Mouse (Mus musculus): Measurements from ENCODE around the gene Bbs9. TPM values are rescaled to one million over a fixed set of nuclear protein-coding genes. Genes with fewer than 3 reads are reported as not detected.

The Bbs9 gene
- polyA plus RNA-seq, 1 experiment from 2014 or later, result 17.4 TPM

GRCm38 (mm10) chr9:22541130-22541529, 65.6 kb downstream of the Bbs9 start:
- H3K9me3 ChIP-seq (replicated peaks), result no peaks in the 10 kb centered on the region
- H3K4me2 ChIP-seq, result no peak overlapping the region
- no peak overlapping the region for H3K9ac ChIP-seq (replicated peaks)
- H3K36me3 ChIP-seq, result no peaks in the 10 kb centered on the region
- no peak for ATAC-seq (ENCODE audit: low FRiP score)
- H3K27ac ChIP-seq (replicated peaks), result no peak overlapping the region
- no peak overlapping the region for H3K4me3 ChIP-seq (replicated peaks)
- 67% methylated on average over 10 of the region's 10 CpGs for WGBS
- H3K4me1 ChIP-seq, result 0 out of 2 replicates have a peak, but pooled peaks cover 3% of the 10 kb centered on the region
- H3K27me3 ChIP-seq (replicated peaks), result no peaks in the 10 kb centered on the region

GRCm38 (mm10) chr9:22543467-22543866, 68.0 kb downstream of the Bbs9 start:
- no peak overlapping the region for H3K9ac ChIP-seq (replicated peaks)
- no peaks in the 10 kb centered on the region for H3K27me3 ChIP-seq (replicated peaks)
- H3K9me3 ChIP-seq (replicated peaks), result no peaks in the 10 kb centered on the region
- H3K36me3 ChIP-seq, result no peaks in the 10 kb centered on the region
- H3K27ac ChIP-seq (replicated peaks), result no peak overlapping the region
- H3K4me3 ChIP-seq (replicated peaks), result no peak overlapping the region
- no peak for ATAC-seq (ENCODE audit: low FRiP score)
- 0 out of 2 replicates have a peak, but pooled peaks cover 3% of the 10 kb centered on the region for H3K4me1 ChIP-seq
- H3K4me2 ChIP-seq, result no peak overlapping the region
- WGBS, result 58% methylated on average over 5 of the region's 5 CpGs

GRCm38 (mm10) chr9:22544349-22545341, 69.1 kb downstream of the Bbs9 start:
- Histone ChIP-seq H3K4me1 (no peaks in the 10 kb centered on the region), H3K9me3 (replicated peaks) (no peaks in the 10 kb centered on the region), H3K9ac (replicated peaks) (no peak overlapping the region), H3K27ac (replicated peaks) (no peak overlapping the region), H3K4me3 (replicated peaks) (no peak overlapping the region), H3K36me3 (no peaks in the 10 kb centered on the region), H3K4me2 (no peak overlapping the region), H3K27me3 (replicated peaks) (no peaks in the 10 kb centered on the region)
- ATAC-seq (ENCODE audit: low FRiP score), result no peak
- WGBS, result 42% methylated on average over 9 of the region's 9 CpGs

- H3K36me3 ChIP-seq, result no peaks in the 10 kb centered on the region
- no peaks in the 10 kb centered on the region for H3K9me3 ChIP-seq (replicated peaks)
- H3K4me1 ChIP-seq, result no peaks in the 10 kb centered on the region
- WGBS, result 71% methylated on average over 1 of the region's 1 CpGs
- no peak overlapping the region for H3K27ac ChIP-seq (replicated peaks)
- no peak overlapping the region for H3K9ac ChIP-seq (replicated peaks)
- no peak overlapping the region for H3K4me3 ChIP-seq (replicated peaks)
- H3K27me3 ChIP-seq (replicated peaks), result no peaks in the 10 kb centered on the region
- no peak for ATAC-seq (ENCODE audit: low FRiP score)
- H3K4me2 ChIP-seq, result no peak overlapping the region
Measured at GRCm38 (mm10) chr9:22551273-22551672, 75.8 kb downstream of the Bbs9 start.

- no peaks in the 10 kb centered on the region for H3K36me3 ChIP-seq
- no peaks in the 10 kb centered on the region for H3K4me1 ChIP-seq
- no peak overlapping the region for H3K4me2 ChIP-seq
- H3K27me3 ChIP-seq (replicated peaks), result no peaks in the 10 kb centered on the region
- no peaks in the 10 kb centered on the region for H3K9me3 ChIP-seq (replicated peaks)
- WGBS, result 84% methylated on average over 5 of the region's 5 CpGs
- H3K4me3 ChIP-seq (replicated peaks), result no peak overlapping the region
- no peak for ATAC-seq (ENCODE audit: low FRiP score)
- H3K9ac ChIP-seq (replicated peaks), result no peak overlapping the region
- H3K27ac ChIP-seq (replicated peaks), result no peak overlapping the region
Measured at GRCm38 (mm10) chr9:22556076-22556475, 80.6 kb downstream of the Bbs9 start.

GRCm38 (mm10) chr9:22557467-22557866, 82.0 kb downstream of the Bbs9 start:
- WGBS, result 32% methylated on average over 13 of the region's 13 CpGs
- Histone ChIP-seq H3K27ac (replicated peaks) (no peak overlapping the region), H3K4me2 (no peak overlapping the region), H3K27me3 (replicated peaks) (no peaks in the 10 kb centered on the region), H3K36me3 (no peaks in the 10 kb centered on the region), H3K9me3 (replicated peaks) (no peaks in the 10 kb centered on the region), H3K4me1 (no peaks in the 10 kb centered on the region), H3K9ac (replicated peaks) (no peak overlapping the region), H3K4me3 (replicated peaks) (no peak overlapping the region)
- ATAC-seq (ENCODE audit: low FRiP score), result peak; percentile 31; the same call in 1 of the 2 replicates

GRCm38 (mm10) chr9:22563612-22564347, 88.3 kb downstream of the Bbs9 start:
- H3K9me3 ChIP-seq (replicated peaks), result no peaks in the 10 kb centered on the region
- no peaks in the 10 kb centered on the region for H3K4me1 ChIP-seq
- no peak for ATAC-seq (ENCODE audit: low FRiP score)
- 85% methylated on average over 11 of the region's 11 CpGs for WGBS
- H3K4me2 ChIP-seq, result no peak overlapping the region
- no peak overlapping the region for H3K4me3 ChIP-seq (replicated peaks)
- no peak overlapping the region for H3K9ac ChIP-seq (replicated peaks)
- H3K27me3 ChIP-seq (replicated peaks), result no peaks in the 10 kb centered on the region
- H3K36me3 ChIP-seq, result no peaks in the 10 kb centered on the region
- no peak overlapping the region for H3K27ac ChIP-seq (replicated peaks)

GRCm38 (mm10) chr9:22567726-22568125, 92.2 kb downstream of the Bbs9 start:
- no peaks in the 10 kb centered on the region for H3K36me3 ChIP-seq
- H3K4me2 ChIP-seq, result no peak overlapping the region
- H3K9me3 ChIP-seq (replicated peaks), result no peaks in the 10 kb centered on the region
- H3K4me3 ChIP-seq (replicated peaks), result no peak overlapping the region
- 96% methylated on average over 5 of the region's 5 CpGs for WGBS
- H3K9ac ChIP-seq (replicated peaks), result no peak overlapping the region
- no peak for ATAC-seq (ENCODE audit: low FRiP score)
- no peaks in the 10 kb centered on the region for H3K27me3 ChIP-seq (replicated peaks)
- H3K27ac ChIP-seq (replicated peaks), result no peak overlapping the region
- H3K4me1 ChIP-seq, result no peaks in the 10 kb centered on the region

- WGBS, result 88% methylated on average over 14 of the region's 14 CpGs
- Histone ChIP-seq H3K9ac (replicated peaks) (no peak overlapping the region), H3K4me3 (replicated peaks) (no peak overlapping the region), H3K27me3 (replicated peaks) (no peaks in the 10 kb centered on the region), H3K9me3 (replicated peaks) (no peaks in the 10 kb centered on the region), H3K4me2 (no peak overlapping the region), H3K36me3 (no peaks in the 10 kb centered on the region), H3K4me1 (no peaks in the 10 kb centered on the region), H3K27ac (replicated peaks) (no peak overlapping the region)
- ATAC-seq (ENCODE audit: low FRiP score), result no peak
Measured at GRCm38 (mm10) chr9:22576426-22577139, 101.1 kb downstream of the Bbs9 start.

- no peaks in the 10 kb centered on the region for H3K36me3 ChIP-seq
- 85% methylated on average over 3 of the region's 3 CpGs for WGBS
- no peaks in the 10 kb centered on the region for H3K9me3 ChIP-seq (replicated peaks)
- H3K27me3 ChIP-seq (replicated peaks), result no peaks in the 10 kb centered on the region
- H3K4me3 ChIP-seq (replicated peaks), result no peak overlapping the region
- H3K27ac ChIP-seq (replicated peaks), result no peak overlapping the region
- H3K9ac ChIP-seq (replicated peaks), result no peak overlapping the region
- no peaks in the 10 kb centered on the region for H3K4me1 ChIP-seq
- ATAC-seq (ENCODE audit: low FRiP score), result no peak
- H3K4me2 ChIP-seq, result no peak overlapping the region
Measured at GRCm38 (mm10) chr9:22578266-22578665, 102.8 kb downstream of the Bbs9 start.

GRCm38 (mm10) chr9:22584221-22584620, 108.7 kb downstream of the Bbs9 start:
- Histone ChIP-seq H3K4me2 (no peak overlapping the region), H3K27ac (replicated peaks) (no peak overlapping the region), H3K36me3 (no peaks in the 10 kb centered on the region), H3K27me3 (replicated peaks) (no peaks in the 10 kb centered on the region), H3K4me1 (no peaks in the 10 kb centered on the region), H3K9ac (replicated peaks) (no peak overlapping the region), H3K9me3 (replicated peaks) (no peaks in the 10 kb centered on the region), H3K4me3 (replicated peaks) (no peak overlapping the region)
- ATAC-seq (ENCODE audit: low FRiP score), result no peak
- WGBS, result 85% methylated on average over 3 of the region's 3 CpGs
